Mouse (Mus musculus) brain, embryonic 14.5 days (tissue): ENCODE data around the gene St8sia1. TPM values are rescaled to one million over a fixed set of nuclear protein-coding genes. Genes with fewer than 3 reads are reported as not detected.

Experiments
- DNase-seq: peaks from one replicate; pipeline ENCODE4 v3.0.0-alpha.2; 2011; ENCODE audit warnings: low read depth
- CTCF ChIP-seq: fragments of 200-500 bp; IDR thresholded peaks from 2 replicates; pipeline ENCODE4 v1.5.1; 2012; ENCODE audit warnings: inconsistent platforms, mild to moderate bottlenecking, moderate library complexity, borderline replicate concordance; ENCODE audit not compliant: insufficient read depth, insufficient read length; ENCODE audit errors: extremely low read depth
- POLR2A ChIP-seq: fragments of 200-500 bp; IDR thresholded peaks from 2 replicates; pipeline ENCODE4 v1.6.1; 2012; ENCODE audit warnings: mild to moderate bottlenecking, inconsistent platforms, borderline replicate concordance; ENCODE audit not compliant: poor library complexity, insufficient read depth, insufficient read length, severe bottlenecking; ENCODE audit errors: extremely low read depth
- polyA plus RNA-seq: library from polyadenylated mRNA; depleted of rRNA; stranded (reverse); fragments of >200 nt; gene quantifications from 2 replicates; pipeline ENCODE4 v1.2.3, GENCODE M21; 2012

Gene St8sia1
- polyA plus RNA-seq, 1 experiment: 20.6 TPM

- DNase-seq: peak; percentile 18
- no peak for TF ChIP-seq CTCF
- no peak for TF ChIP-seq POLR2A
Observed at GRCm38 (mm10) chr6:142908911-142909770, 55.1 kb downstream of the St8sia1 start.

- no peak for TF ChIP-seq POLR2A
- TF ChIP-seq CTCF: no peak
- DNase-seq: no peak
Observed at GRCm38 (mm10) chr6:142908412-142908811, 55.8 kb downstream of the St8sia1 start.

- TF ChIP-seq POLR2A: no peak
- TF ChIP-seq CTCF: no peak
- DNase-seq: no peak
Observed at GRCm38 (mm10) chr6:142895371-142895770, 68.9 kb downstream of the St8sia1 start.

- no peak for DNase-seq
- TF ChIP-seq POLR2A: no peak
- no peak for TF ChIP-seq CTCF
Observed at GRCm38 (mm10) chr6:142893716-142894115, 70.5 kb downstream of the St8sia1 start.

- DNase-seq: no peak
- TF ChIP-seq CTCF (no peak), POLR2A (no peak)
Observed at GRCm38 (mm10) chr6:142890321-142890720, 73.9 kb downstream of the St8sia1 start.

GRCm38 (mm10) chr6:142888970-142889740 lies 75.1 kb downstream of the St8sia1 start:
- TF ChIP-seq POLR2A (no peak), CTCF (no peak)
- DNase-seq: no peak

GRCm38 (mm10) chr6:142888346-142888745 lies 75.9 kb downstream of the St8sia1 start:
- no peak for DNase-seq
- TF ChIP-seq CTCF: no peak
- no peak for TF ChIP-seq POLR2A

- no peak for TF ChIP-seq POLR2A
- TF ChIP-seq CTCF: no peak
- DNase-seq: no peak
Observed at GRCm38 (mm10) chr6:142887375-142887774, 76.9 kb downstream of the St8sia1 start.

- TF ChIP-seq CTCF (no peak), POLR2A (no peak)
- DNase-seq: no peak
Observed at GRCm38 (mm10) chr6:142885364-142886154, 78.7 kb downstream of the St8sia1 start.

- no peak for TF ChIP-seq POLR2A
- no peak for TF ChIP-seq CTCF
Observed at GRCm38 (mm10) chr6:142884128-142884527, 80.1 kb downstream of the St8sia1 start.

More at GRCm38 (mm10) chr6:142884128-142884527, 80.1 kb downstream of the St8sia1 start:
- DNase-seq: no peak
